Mouse (Mus musculus) urinary bladder, postnatal 0 days (tissue): Measurements from ENCODE around the gene Rpn1. TPM values are rescaled to one million over a fixed set of nuclear protein-coding genes. Genes with fewer than 3 reads are reported as not detected.

Experiments
- microRNA-seq: library from miRNA; unstranded; fragments of <30 nt; microRNA quantifications from one replicate; pipeline ENCODE4, GENCODE M21; 2016
- polyA plus RNA-seq: library from polyadenylated mRNA; unstranded; fragments of >200 nt; fragmentation: Nextera tagmentation; extraction: Ambion mirVana; gene quantifications from 2 replicates; pipeline ENCODE4 v1.2.1, GENCODE M21; 2015

The Rpn1 gene
- polyA plus RNA-seq = 167 and 210 TPM in 2 replicates

DNA sequence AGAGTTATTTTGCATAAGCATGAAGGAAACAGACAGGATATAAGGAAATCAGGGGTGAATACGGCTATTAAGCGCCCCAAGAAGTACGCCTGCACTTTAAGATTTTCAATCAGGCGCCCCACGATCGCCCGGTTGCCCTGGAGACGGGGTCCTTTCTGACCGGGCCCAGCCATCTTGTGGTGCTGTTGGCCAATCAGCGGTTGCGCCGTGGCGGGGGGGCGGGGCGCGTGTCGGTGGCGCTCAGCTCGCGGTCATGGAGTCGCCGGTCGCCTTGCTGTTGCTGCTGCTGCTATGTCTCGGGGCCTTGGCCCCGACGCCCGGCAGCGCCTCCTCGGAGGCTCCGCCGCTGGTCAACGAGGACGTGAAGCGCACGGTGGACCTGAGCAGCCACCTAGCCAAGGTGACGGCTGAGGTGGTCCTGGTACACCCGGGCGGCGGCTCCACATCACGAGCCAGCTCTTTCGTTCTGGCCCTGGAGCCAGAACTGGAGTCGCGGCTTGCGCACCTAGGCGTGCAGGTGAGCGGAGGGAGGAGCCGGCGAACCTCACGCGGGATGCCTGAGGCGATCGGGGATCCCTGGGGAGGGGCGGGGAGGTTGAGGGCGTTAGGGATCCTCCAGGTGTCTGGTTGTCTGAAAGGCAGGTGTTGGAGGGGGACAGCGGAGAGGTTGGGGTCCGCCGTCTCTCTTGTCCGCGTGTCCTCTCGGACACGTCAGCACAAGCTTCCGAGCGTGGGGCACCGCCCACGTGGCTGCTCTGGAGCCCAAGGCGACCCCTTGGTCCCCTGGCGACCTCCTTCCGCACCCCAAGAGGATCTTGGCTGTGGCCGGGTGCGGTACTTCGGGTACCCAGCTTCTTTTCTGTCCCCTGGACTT lies at the start of gene Rpn1:
Gene Rpn1 (plus strand): TSS at position 205 of the 874 bp plus-strand sequence.

GRCm38 (mm10) chr6:88044577-88045405 lies 39.5 kb upstream of the Rpn1 start, which contains the start of gene Rab7:
Gene Rab7, minus strand, starts transcription at chr6:88045270.

Small RNA genes within 50 kb of the gene (microRNA-seq; reads per million reads assigned to microRNA genes)
- not detected for gene Mir6376

Other genes with a start within 250 kb of the Rpn1 start
- gene Gm45140, start 248.7 kb upstream of the Rpn1 start, polyA plus RNA-seq = 0.70 and 2.0 TPM in 2 replicates
- 23.9 and 30.9 TPM in 2 replicates for gene Isy1, start 245.7 kb upstream of the Rpn1 start, polyA plus RNA-seq
- gene Cnbp, start 233.4 kb upstream of the Rpn1 start, polyA plus RNA-seq = 542 and 672 TPM in 2 replicates
- 91.0 and 92.0 TPM in 2 replicates for gene Copg1, start 196.7 kb upstream of the Rpn1 start, polyA plus RNA-seq
- gene Hmces, start 170.5 kb upstream of the Rpn1 start, polyA plus RNA-seq = 23.0 and 24.9 TPM in 2 replicates
- gene H1fx, start 102.8 kb upstream of the Rpn1 start, polyA plus RNA-seq = 12.3 and 13.6 TPM in 2 replicates
- 312 and 336 TPM in 2 replicates for gene Rab7, start 39.2 kb upstream of the Rpn1 start, polyA plus RNA-seq
- gene Gata2, start 109.4 kb downstream of the Rpn1 start, polyA plus RNA-seq = 63.3 and 65.8 TPM in 2 replicates
- not detected in 2 replicates for gene Dnajb8, start 137.8 kb downstream of the Rpn1 start, polyA plus RNA-seq